Mouse (Mus musculus): ENCODE measurements around the gene Sh3gl2. TPM values are rescaled to one million over a fixed set of nuclear protein-coding genes. Genes with fewer than 3 reads are reported as not detected.

Sh3gl2 gene
- polyA plus RNA-seq, 2 experiments = 0.10 TPM; not detected in 1

DNA sequence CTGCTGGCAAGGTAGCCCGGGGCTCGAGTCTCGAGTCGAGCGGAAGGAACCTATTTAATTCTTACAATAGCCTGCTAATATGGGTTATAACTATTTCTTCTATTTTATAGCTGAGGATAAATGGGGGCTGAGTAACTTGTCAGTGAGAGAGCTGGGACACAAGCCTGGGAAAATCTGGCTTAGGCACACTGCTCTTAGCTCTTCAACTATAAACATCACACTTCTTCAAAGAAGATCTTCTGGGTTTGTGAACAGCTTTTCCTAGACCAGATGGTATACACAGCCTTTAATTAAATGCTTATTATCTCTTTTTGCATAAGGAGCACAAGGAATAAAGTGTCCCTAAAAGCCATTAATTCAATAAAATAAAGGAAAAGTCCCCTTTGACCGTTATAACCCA is 278.7 kb downstream of the Sh3gl2 start:
- no peak overlapping the region for H3K4me3 ChIP-seq (ENCODE audit: insufficient read depth in 1 of 2, low read depth in 2 of 2, low read length in 2 of 2)
- ATAC-seq (ENCODE audit: insufficient read depth) (no peak), DNase-seq (ENCODE audit: low read depth in 3 of 3, low spot score in 3 of 3) (no peak)
- no peaks in the 10 kb centered on the region for H3K9me3 ChIP-seq (ENCODE audit: control insufficient read depth, low read length)
- no peak overlapping the region for H3K9ac ChIP-seq (replicated peaks)
- TF ChIP-seq EP300 (IDR thresholded peaks at IDR 0.05; ENCODE audit: low read depth) (no peak), CTCF (IDR thresholded peaks at IDR 0.05; ENCODE audit: low read depth) (no peak)
- 80% methylated on average over 6 of the region's 6 CpGs for WGBS (ENCODE audit: insufficient replicate concordance)
- no peaks in the 10 kb centered on the region for H3K27me3 ChIP-seq (ENCODE audit: control insufficient read depth, insufficient read depth, low read length)
- H3K27ac ChIP-seq = no peak overlapping the region
- no peaks in the 10 kb centered on the region for H3K4me1 ChIP-seq (replicated peaks; ENCODE audit: control insufficient read depth in 2 of 2, insufficient read depth in 2 of 2, low read length in 1 of 2)
- H3K36me3 ChIP-seq (replicated peaks; ENCODE audit: control insufficient read depth, insufficient read depth, low read depth) = no peaks in the 10 kb centered on the region
- H3K4me2 ChIP-seq (ENCODE audit: low read depth) = no peak overlapping the region

GRCm38 (mm10) chr4:85486316-85486946 is 281.5 kb downstream of the Sh3gl2 start:
- no peak overlapping the region for H3K4me3 ChIP-seq (ENCODE audit: insufficient read depth in 1 of 2, low read depth in 2 of 2, low read length in 2 of 2)
- no peak for TF ChIP-seq EP300 (IDR thresholded peaks at IDR 0.05; ENCODE audit: low read depth)
- no peak for TF ChIP-seq CTCF (IDR thresholded peaks at IDR 0.05; ENCODE audit: low read depth)
- DNase-seq (ENCODE audit: low read depth in 3 of 3, low spot score in 3 of 3) (no peak), ATAC-seq (ENCODE audit: insufficient read depth) (no peak)
- no peaks in the 10 kb centered on the region for H3K27me3 ChIP-seq (ENCODE audit: control insufficient read depth, insufficient read depth, low read length)
- no peak overlapping the region for H3K27ac ChIP-seq
- H3K4me2 ChIP-seq (ENCODE audit: low read depth) = no peak overlapping the region
- no peaks in the 10 kb centered on the region for H3K9me3 ChIP-seq (ENCODE audit: control insufficient read depth, low read length)
- no peak overlapping the region for H3K9ac ChIP-seq (replicated peaks)
- WGBS (ENCODE audit: insufficient replicate concordance) = 68% methylated on average over 10 of the region's 10 CpGs
- H3K36me3 ChIP-seq (replicated peaks; ENCODE audit: control insufficient read depth, insufficient read depth, low read depth) = no peaks in the 10 kb centered on the region
- no peaks in the 10 kb centered on the region for H3K4me1 ChIP-seq (replicated peaks; ENCODE audit: control insufficient read depth in 2 of 2, insufficient read depth in 2 of 2, low read length in 1 of 2)

DNA sequence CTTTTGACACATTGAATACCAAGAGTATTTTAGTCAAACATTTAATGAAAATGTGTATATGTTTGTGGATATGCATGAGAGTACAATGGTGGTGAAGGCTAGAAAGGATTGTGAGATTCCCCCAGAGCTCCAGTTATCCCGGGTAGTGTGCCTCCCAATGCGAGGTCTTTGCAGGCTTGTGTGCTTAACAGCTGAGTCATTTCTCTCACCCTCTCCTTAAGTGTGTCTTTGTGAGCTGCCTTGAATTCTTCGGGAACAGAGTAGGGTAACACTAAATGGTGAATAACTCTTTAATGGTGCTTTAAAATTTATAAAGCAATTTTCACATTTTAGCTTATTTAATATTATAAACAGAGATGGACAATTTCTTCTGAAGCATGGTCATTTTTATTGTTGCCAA is 300.8 kb downstream of the Sh3gl2 start:
- Histone ChIP-seq H3K27me3 (ENCODE audit: control insufficient read depth, insufficient read depth, low read length) (no peaks in the 10 kb centered on the region), H3K27ac (no peak overlapping the region), H3K4me1 (replicated peaks; ENCODE audit: control insufficient read depth in 2 of 2, insufficient read depth in 2 of 2, low read length in 1 of 2) (no peaks in the 10 kb centered on the region), H3K9me3 (ENCODE audit: control insufficient read depth, low read length) (no peaks in the 10 kb centered on the region), H3K9ac (replicated peaks) (no peak overlapping the region), H3K36me3 (replicated peaks; ENCODE audit: control insufficient read depth, insufficient read depth, low read depth) (no peaks in the 10 kb centered on the region), H3K4me3 (ENCODE audit: insufficient read depth in 1 of 2, low read depth in 2 of 2, low read length in 2 of 2) (no peak overlapping the region), H3K4me2 (ENCODE audit: low read depth) (no peak overlapping the region)
- DNase-seq (ENCODE audit: low read depth in 3 of 3, low spot score in 3 of 3) (no peak), ATAC-seq (ENCODE audit: insufficient read depth) (no peak)
- 47% methylated on average over 3 of the region's 3 CpGs for WGBS (ENCODE audit: insufficient replicate concordance)
- no peak for TF ChIP-seq EP300 (IDR thresholded peaks at IDR 0.05; ENCODE audit: low read depth)
- TF ChIP-seq CTCF (IDR thresholded peaks at IDR 0.05; ENCODE audit: low read depth) = no peak

GRCm38 (mm10) chr4:85506976-85507375 is 302.1 kb downstream of the Sh3gl2 start:
- Histone ChIP-seq H3K9ac (replicated peaks) (no peak overlapping the region), H3K4me3 (ENCODE audit: insufficient read depth in 1 of 2, low read depth in 2 of 2, low read length in 2 of 2) (no peak overlapping the region), H3K36me3 (replicated peaks; ENCODE audit: control insufficient read depth, insufficient read depth, low read depth) (no peaks in the 10 kb centered on the region), H3K27me3 (ENCODE audit: control insufficient read depth, insufficient read depth, low read length) (no peaks in the 10 kb centered on the region), H3K4me1 (replicated peaks; ENCODE audit: control insufficient read depth in 2 of 2, insufficient read depth in 2 of 2, low read length in 1 of 2) (no peaks in the 10 kb centered on the region), H3K27ac (no peak overlapping the region), H3K4me2 (ENCODE audit: low read depth) (no peak overlapping the region), H3K9me3 (ENCODE audit: control insufficient read depth, low read length) (no peaks in the 10 kb centered on the region)
- DNase-seq (ENCODE audit: low read depth in 3 of 3, low spot score in 3 of 3) (no peak), ATAC-seq (ENCODE audit: insufficient read depth) (no peak)
- WGBS (ENCODE audit: insufficient replicate concordance) = 44% methylated on average over 2 of the region's 2 CpGs
- no peak for TF ChIP-seq EP300 (IDR thresholded peaks at IDR 0.05; ENCODE audit: low read depth)
- no peak for TF ChIP-seq CTCF (IDR thresholded peaks at IDR 0.05; ENCODE audit: low read depth)

DNA sequence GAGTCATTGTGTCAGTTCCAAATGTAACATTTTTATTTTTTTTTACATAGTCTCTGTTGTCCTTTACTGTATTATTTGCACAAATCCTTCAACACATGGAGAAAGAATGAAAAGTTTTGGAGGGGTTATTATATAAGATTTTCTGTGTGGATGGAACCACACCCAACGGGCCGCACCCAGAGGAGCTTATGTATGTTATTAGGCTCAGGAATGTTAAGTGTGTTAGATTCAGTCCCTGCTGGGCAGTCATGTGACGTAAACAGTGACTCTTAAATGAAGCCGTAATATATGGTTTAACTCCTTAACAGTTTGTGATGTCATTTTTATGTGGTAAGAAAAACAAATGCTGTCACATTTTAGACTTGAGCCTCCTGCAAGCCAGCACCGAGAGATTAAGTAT is 302.6 kb downstream of the Sh3gl2 start:
- no peak overlapping the region for H3K4me2 ChIP-seq (ENCODE audit: low read depth)
- 65% methylated on average over 5 of the region's 5 CpGs for WGBS (ENCODE audit: insufficient replicate concordance)
- no peak overlapping the region for H3K9ac ChIP-seq (replicated peaks)
- H3K27ac ChIP-seq = no peak overlapping the region
- no peaks in the 10 kb centered on the region for H3K9me3 ChIP-seq (ENCODE audit: control insufficient read depth, low read length)
- no peaks in the 10 kb centered on the region for H3K36me3 ChIP-seq (replicated peaks; ENCODE audit: control insufficient read depth, insufficient read depth, low read depth)
- no peak overlapping the region for H3K4me3 ChIP-seq (ENCODE audit: insufficient read depth in 1 of 2, low read depth in 2 of 2, low read length in 2 of 2)
- ATAC-seq (ENCODE audit: insufficient read depth) (no peak), DNase-seq (ENCODE audit: low read depth in 3 of 3, low spot score in 3 of 3) (no peak)
- H3K4me1 ChIP-seq (replicated peaks; ENCODE audit: control insufficient read depth in 2 of 2, insufficient read depth in 2 of 2, low read length in 1 of 2) = no peaks in the 10 kb centered on the region
- H3K27me3 ChIP-seq (ENCODE audit: control insufficient read depth, insufficient read depth, low read length) = no peaks in the 10 kb centered on the region
- TF ChIP-seq EP300 (IDR thresholded peaks at IDR 0.05; ENCODE audit: low read depth) (no peak), CTCF (IDR thresholded peaks at IDR 0.05; ENCODE audit: low read depth) (no peak)

All from liver, embryonic 14.5 days (tissue).